Mouse (Mus musculus): Measurements from ENCODE around the gene Twnk.

GRCm38 (mm10) chr19:45047935-45048643 lies 42.6 kb downstream of the Twnk start:
- TF ChIP-seq CTCF (conservative IDR thresholded peaks at IDR 0.05; ENCODE audit: low read length): no peak
- no peak for TF ChIP-seq POU5F1 (IDR thresholded peaks at IDR 0.05; ENCODE audit: borderline replicate concordance, low read length)

Measured in E14TG2a.4 (cell line).